Mouse (Mus musculus) heart, postnatal 10 days (tissue): Measurements from ENCODE around the gene Serpinb1a. TPM values are rescaled to one million over a fixed set of nuclear protein-coding genes. Genes with fewer than 3 reads are reported as not detected.
"Not testable (repeated sequence)": the region's sequence is repeated elsewhere in the genome, so short reads cannot be mapped to it uniquely, and the experiment has no call there.

Source experiments
- DNase-seq, 2 experiments: peaks; one replicate each; pipeline ENCODE4 v3.0.0; 2021
- intact Hi-C: fragments of 180-260 bp; cut with DNase I; formaldehyde crosslinking; loops from one replicate; pipeline ENCODE4 v1.15.1; 2025
- total RNA-seq, 2 experiments: library from RNA; stranded (reverse); gene quantifications; 2 replicates each; pipeline ENCODE4 v1.2.3; 2021

Serpinb1a gene
- 10 to 100 TPM in 1 of 2 experiments, 1 to 10 TPM in 1; 9.2 to 13.1 TPM for total RNA-seq

DNA sequence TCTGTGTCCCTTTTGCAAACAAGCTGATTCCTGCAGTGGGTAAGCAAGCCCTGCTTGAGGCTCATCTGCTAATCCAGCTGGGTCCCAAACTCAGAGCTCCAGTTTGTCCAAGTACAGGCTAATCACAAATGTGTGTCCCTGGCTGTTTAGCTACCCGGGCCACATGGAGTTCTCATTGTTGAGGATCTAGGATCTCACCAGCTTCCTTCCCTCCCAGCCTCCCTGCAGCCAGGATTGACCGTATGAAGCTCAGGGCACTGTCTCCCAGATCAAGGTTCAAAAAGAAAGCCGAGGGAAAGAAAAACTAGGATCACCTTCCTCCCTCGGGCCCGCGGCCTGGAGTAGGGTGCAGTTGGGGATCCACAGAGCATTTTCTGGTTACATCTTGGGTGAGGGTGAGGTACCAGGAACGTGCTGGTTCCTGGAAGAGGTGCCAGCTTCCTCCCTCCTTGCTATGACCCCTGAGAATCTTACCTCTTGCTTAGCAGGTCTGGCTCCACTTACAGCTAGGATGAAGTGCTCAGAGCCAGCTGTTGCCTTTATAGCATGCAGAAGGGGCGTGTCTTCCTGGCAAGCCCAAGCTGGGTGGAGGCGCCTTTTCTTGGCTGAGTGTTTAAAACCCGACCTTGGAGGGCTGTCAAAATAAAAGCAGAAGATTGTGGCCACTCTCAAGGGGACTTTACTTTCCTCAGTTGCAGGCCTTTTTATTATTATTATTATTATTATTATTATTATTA lies at the start of gene Serpinb1a:
TSS of gene Serpinb1a (minus strand) at position 518 of the 737 bp plus-strand sequence.
- DNase-seq, result peak; percentile 80 to 82
- intact Hi-C loops, result no loop called here

DNA sequence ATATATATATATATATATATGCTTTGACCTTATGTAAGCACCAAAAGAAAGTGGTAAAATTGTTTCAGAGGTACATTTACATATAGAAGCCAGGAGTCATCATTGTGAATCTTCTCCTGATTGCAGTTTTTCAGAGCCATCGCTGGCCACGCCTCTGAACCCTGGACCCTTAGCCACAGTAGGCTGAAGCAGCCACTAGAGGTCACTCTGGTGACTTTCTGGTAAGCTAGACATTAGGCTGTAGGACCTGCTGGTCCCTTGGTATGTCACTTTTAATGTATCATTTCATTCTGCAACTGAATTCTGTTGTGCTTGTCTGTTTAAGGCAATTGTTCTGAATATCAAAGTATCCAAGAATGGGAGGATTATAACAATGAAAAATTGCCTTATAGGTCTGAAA lies 49.7 kb upstream of the Serpinb1a start:
- peak; percentile 48 to 63 for DNase-seq

DNA sequence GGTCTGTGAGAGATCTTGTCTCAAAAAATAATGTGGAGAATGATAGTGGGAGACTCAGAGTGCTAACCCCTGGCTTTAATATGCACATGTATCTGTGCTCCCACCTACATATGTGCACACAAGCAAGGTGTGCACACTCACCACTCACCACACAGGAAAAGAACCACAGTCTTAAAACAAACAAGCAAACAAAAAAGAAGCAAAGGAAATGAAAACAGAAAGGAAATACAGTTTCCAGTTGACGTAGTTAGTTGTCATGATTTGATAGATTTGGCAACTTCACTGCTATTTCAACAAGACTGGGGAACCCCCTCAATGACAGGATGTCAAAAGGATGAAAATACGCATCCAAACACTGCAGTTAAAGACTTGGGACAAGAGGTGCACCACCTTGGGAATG lies 48.1 kb upstream of the Serpinb1a start:
- intact Hi-C loops, result not testable (repeated sequence)

More for the DNA sequence above, 49.7 kb upstream of the Serpinb1a start:
- intact Hi-C loops, result loop anchor here (2.0 to 5.0 kb wide), 2 partner anchors 34 to 992 kb away; no protein-coding TSS in a partner anchor

DNA sequence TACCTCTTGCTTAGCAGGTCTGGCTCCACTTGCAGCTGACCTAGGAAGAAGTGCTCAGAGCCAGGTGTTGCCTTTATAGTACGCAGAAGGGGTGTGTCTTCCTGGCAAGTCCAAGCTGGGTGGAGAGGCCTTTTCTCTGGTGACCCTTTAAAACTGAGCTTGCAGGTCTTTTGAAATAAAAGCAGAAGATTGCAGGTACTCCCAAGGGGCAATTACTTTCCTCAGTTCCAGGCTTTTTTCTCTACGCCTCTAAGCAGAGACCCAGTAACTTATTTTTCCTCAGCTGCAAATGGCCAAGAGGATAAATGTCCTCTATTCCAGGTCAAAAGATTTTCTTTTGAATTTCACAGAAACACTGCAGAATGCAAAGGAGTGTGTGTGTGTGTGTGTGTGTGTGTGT lies 47.1 kb upstream of the Serpinb1a start, which contains the start of gene Serpinb1c:
TSS of gene Serpinb1c (minus strand) at position 101 of the 400 bp plus-strand sequence.
- intact Hi-C loops, result no loop called here
- no peak for DNase-seq

More for the DNA sequence above, 48.1 kb upstream of the Serpinb1a start:
- DNase-seq, result not testable (repeated sequence)

DNA sequence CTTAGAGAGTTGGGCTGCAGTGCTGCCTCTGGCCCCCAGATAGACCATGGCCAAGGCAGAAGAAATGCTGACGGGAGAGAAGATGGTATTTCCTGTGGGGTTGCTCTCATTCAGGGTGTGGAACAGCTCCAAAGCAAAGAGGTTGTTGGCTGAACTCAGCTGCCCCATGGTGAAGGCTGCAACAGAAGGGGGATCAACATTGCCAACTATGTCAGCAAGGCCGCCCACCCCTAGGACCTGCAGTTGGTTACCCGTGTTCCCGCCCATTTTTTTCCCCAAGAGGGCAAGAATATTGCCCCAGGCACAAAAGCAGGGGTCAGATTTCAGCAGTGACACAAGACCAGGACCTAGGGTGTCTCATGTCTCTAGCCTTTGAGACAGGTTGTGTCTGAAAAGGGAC lies 45.9 kb upstream of the Serpinb1a start:
- no peak for DNase-seq
- intact Hi-C loops, result no loop called here

DNA sequence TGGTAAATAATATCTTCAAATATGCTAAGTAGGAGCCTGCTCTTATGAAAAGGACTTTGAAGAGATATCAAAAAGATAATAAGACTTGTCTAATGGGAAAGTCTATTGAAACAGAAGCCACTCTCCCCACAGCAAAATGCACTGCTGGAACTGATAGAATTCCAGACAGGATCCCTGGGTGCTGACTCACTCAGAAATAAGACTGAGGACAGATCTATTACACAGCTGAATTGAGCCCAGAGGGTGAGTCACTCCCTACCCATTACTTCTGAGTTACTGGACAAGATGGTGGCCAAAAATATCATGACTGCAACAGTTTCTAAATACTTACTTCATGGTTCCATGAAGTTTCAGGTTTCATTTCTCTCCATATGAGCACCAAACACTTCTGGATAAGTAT lies 33.8 kb upstream of the Serpinb1a start:
- DNase-seq, result no peak
- intact Hi-C loops, result no loop called here

DNA sequence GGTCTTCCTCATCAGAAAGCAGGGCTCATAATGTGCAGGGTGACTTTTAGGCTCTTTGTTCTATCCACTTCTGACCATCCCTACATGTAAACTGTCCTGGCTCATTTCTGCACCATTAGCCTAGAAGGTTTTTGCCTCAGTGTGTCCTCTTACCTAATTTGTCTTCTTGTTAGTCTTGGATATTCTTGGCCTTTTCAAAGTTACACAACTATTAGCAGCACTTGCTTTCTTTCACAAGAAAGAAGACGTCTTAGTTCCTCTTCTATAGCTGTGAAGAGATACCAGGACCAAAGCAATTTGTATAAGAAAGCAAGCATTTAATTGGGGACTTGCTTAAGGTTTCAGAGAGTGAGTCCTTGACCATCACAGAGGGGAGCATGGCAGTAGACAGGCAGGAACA lies 22.9 kb upstream of the Serpinb1a start:
- DNase-seq, result no peak
- intact Hi-C loops, result no loop called here

DNA sequence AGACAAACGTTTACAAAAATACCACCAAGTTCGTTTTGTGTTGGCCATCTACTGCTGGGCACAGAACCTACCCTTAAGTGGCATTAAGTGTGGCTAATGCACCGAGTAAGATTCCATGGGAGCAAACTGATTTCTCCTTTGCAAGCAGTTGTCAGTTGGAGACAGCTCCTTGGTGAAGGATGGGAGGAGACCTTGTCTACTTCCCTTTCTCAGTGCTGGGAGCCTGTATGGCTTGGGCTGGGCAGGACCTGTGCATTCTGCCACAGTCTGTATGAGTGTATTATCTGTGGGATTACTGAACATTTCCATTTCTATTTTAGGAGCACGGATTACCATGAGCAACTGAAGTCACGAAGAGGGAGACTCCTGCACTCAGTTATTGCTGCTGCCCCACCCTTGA lies 17.9 kb upstream of the Serpinb1a start:
- DNase-seq, result no peak
- intact Hi-C loops, result no loop called here

DNA sequence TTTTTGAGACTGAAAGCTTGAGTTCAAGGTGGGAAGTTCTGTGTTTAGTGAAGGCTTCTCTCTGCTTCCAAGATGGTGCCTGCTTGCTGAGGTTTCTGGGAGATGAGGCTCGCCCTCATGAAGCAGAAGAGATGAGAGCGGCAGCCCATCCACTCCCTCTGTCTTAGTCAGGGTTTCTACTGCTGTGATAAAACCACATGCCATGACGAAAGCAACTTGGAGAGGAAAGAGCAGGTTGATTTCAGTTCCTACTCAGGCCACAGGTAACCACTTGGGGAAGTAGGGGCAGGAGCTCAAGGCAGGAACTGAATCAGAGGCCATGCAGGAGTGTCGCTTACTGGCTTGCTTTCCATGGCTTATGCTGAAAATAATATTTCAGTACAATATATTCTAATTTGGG lies 17.2 kb upstream of the Serpinb1a start:
- DNase-seq, intact Hi-C loops: not testable (repeated sequence)

DNA sequence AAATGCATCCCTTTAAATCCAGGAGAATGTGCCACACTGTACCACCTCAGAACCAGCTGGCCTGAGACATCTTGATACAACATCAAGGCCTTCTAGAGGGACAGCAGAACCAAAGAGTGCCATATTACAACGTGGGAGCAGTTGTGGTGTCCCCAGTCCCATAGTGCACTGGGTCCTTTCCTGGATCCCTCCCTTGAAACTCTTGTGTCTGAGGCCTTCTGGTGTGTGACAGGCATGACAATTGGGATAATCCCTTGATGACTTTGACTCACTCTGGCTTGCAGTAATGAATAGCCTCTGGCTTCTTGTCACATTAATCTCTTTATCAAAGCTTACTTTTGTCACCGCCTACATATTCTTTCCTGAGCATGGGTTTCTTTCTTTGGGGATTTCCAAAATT lies 16.0 kb upstream of the Serpinb1a start:
- no peak for DNase-seq
- intact Hi-C loops, result loop anchor here (2.0 kb wide), 1 partner anchor 34 kb away; no protein-coding TSS in a partner anchor

DNA sequence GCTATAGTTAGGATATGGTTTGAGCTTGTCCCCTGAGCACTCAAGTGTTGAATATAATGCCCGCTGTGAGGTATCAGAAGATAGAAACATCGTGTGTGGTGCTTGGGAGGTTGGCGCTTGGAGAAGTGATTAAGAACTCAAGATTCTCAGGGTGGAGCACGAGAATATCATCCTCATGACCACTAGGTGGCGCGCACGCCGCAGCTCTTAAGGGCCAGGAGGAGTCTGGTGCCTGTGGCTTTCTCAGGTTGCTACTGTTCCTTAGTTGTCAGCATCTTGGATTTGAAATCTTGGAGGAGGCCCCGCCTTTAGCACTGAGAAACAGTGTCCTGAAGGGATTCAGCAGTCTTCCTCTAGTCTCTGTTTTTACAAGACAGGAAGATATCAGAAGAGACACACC lies 15.5 kb upstream of the Serpinb1a start:
- intact Hi-C loops, result loop anchor here (2.0 kb wide), 1 partner anchor 34 kb away; no protein-coding TSS in a partner anchor

DNA sequence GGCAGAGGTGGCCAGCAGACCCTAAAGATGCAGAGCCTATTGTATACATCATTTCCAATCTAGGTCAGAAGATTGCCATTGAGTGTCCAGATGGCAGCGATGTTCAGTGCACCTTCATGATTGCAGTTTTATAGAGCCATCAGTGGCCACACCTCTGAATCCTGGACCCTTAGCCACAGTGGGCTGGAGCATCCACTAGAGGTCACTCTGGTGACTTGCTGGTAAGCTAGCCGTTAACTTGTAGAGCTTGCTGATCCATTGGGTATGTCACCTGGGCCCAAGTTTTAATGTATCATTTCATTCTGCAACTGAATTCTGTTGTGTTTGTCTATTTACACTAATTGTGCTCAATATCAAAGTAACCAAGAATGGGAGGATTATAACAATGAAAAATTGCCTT lies 14.6 kb upstream of the Serpinb1a start:
- intact Hi-C loops, result no loop called here
- peak in 1 of 2 experiments; percentile 17 for DNase-seq

More for the DNA sequence above, 15.5 kb upstream of the Serpinb1a start:
- peak; percentile 61 to 79 for DNase-seq

DNA sequence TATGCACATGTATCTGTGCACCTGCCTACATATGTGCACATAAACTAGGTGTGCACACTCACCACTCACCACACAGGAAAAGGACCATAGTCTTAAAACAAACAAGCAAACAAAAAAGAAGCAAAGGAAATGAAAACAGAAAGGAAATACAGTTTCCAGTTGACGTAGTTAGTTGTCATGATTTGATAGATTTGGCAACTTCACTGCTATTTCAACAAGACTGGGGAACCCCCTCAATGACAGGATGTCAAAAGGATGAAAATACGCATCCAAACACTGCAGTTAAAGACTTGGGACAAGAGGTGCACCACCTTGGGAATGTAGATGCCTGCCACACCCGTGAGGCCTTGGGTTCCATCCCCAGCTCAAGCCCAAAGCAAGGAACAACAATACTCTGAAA lies 13.5 kb upstream of the Serpinb1a start:
- intact Hi-C loops, DNase-seq: not testable (repeated sequence)

DNA sequence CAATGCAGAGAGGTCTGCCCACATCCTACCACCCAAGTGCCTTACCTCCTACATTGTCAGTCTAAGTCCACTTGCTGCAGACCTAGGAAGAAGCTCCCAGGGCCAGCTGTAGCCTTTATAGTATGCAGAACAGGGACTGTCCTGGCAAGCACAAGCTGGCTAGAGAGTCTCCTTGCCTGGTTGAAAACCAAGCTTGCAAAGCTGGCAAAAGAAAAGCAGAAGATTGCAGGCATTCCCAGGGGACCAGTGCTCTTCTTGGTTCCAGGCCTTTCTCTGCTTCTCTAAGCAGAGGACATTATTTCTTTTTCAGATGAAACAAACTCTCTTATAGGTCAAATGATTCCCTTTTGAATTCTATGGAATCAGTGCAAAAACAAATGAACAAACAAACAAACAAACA lies 12.5 kb upstream of the Serpinb1a start:
- intact Hi-C loops, result no loop called here
- DNase-seq, result no peak

DNA sequence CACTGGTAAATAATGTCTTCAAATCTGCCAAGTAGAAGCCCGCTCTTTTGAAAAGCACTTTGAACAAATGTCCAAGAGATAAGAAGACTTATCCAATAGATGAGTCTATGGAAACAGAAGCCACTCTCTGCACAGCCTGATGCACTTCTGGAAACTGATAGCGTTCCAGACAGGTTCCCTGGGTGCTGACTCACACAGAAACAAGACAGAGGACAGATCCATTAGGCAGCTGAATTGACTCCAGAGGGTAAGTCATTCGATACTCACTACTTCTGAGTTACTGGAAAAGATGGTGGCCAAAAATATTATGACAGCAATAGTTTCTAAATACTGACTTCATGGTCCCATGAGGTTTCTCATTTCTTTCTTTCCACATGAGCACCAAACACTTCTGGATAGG lies 9.8 kb upstream of the Serpinb1a start:
- peak in 1 of 2 experiments; percentile 32 for DNase-seq
- intact Hi-C loops, result no loop called here

DNA sequence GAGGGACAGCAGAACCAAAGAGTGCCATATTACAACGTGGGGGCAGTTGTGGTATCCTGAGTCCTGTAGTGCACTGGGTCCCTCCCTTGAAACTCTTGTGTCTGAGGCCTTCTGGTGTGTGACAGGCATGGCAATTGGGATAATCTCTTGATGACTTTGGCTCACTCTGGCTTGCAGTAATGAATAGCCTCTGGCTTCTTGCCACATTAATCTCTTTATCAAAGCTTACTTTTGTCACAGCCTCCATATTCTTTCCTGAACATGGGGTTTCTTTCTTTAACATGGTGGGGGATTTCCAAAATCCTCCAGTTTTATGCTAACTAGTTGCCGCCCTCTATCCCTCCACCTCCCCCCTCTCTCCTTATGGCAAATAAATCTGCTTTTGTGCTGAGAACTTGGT lies 2.1 kb upstream of the Serpinb1a start:
- intact Hi-C loops, result no loop called here
- no peak for DNase-seq

DNA sequence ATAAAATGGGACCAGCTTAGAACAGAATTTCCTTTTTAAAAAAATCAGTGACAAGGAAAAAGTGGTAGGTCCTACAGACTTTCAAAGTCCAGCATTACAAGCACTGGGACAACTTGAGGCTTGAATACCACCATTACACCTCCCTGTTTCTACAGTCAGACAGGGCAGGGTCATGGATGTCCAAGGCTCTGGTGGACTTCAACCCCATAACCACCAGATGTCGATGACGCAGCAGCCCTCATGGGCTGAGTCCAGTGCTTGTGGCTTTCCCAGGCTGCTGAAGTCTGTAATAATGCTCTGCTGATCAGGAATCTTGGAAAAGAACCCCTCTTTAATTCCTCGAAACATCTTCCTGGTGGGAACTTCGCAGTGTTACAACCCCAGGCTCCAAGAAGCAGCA lies 1.6 kb upstream of the Serpinb1a start:
- intact Hi-C loops, result no loop called here
- DNase-seq, result no peak

DNA sequence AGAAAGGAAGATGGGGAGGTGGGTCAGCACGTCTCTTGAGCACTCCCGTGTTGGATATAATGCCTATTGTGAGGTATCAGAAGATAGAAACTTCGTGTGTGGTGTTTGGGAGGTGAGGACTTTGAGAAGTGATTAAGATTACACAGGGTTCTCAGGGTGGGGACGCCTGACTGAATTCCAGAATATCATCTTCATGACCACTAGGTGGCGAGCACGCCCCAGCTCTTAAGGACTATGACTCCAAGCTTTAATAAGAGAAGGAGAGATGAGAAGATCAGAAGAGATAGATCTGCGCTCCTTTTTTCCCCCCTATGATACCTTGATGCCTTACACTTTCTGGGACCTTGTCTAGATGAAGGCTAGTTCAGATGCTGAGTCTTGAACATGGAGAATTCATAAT lies 982 bp upstream of the Serpinb1a start:
- DNase-seq, result peak; percentile 48 to 60
- intact Hi-C loops, result no loop called here

DNA sequence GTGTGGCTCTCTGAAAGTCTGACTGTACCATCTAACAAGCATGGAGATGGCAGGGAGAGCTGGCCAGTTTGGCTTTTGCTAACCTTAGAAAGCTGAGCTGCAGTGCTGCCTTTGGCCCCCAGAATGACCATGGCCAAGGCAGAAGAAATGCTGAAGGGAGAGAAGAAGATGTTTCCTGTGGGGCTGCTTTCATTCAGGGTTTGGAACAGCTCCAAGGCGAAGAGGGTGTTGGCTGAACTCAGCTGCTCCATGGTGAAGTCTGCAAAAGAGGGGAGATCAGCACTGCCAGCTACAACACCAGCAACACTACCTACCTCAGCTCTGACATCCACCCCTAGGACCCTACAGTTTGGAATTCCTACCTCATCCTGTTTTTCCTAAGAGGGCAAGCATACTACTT lies 829 bp downstream of the Serpinb1a start:
- intact Hi-C loops, result no loop called here
- peak in 1 of 2 experiments; percentile 20 for DNase-seq

DNA sequence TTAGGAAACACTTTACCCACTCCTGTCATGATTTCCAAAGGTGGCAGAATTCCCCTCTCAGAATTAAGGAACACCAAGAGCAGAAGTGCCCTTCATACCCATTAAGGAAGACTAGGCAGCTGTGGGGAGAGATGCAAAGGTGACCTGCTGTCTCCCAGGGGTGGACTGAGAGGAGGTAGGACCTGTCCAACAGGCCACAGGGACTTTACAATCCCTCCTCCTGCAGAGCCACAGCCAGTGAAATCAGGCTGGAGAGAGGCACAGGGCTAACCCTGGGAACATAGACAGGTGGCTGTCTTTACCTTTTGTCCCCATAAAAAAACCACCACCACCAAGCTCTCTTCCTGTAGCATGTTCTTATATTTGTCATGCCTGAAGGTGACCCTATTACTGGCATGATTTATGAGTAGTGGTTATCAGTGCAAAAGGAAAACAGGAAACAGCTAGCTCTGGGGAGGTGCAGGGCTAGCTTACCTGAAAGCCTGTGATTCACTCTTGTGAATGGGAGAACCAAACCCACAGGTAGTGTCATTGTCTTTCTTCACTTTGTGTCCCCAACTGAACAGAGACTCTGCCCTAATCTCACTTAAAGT lies 1.4 kb downstream of the Serpinb1a start:
- DNase-seq, result no peak
- intact Hi-C loops, result no loop called here

DNA sequence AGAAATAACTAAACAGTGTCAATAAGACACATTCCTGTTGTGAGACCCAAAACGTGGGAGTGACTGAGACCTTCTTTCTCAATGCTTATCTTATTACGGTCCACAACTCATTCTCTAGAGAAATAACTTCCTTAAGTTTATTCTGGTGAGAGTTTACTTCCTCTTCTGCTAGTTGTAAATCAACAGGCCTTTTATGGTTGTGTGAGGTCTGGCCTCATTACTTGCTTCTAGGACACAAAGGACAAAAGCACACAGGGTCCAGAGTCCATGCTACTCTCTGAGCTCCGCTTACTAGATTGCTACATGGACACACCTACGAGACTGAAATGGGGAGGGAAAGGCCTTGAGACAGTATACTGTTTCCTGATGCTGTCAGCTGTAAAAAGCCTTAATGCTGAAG lies 1.9 kb downstream of the Serpinb1a start:
- intact Hi-C loops, result no loop called here
- no peak for DNase-seq

DNA sequence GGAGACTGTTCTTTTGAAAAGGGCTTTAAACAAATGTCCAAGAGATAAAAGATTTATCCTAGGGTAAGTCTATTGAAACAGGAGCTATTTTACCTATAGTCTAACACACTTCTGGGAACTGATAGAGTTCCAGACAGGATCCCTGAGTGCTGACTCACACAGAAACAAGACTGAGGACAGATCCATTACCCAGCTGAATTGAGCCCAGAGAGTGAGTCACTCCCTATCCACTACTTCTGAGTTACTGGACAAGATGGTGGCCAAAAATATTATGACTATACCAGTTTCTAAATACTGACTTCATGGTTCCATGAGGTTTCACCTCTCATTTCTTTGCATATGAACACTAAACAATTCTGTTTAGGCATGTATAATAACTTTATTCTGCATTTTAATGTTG lies 4.8 kb downstream of the Serpinb1a start:
- DNase-seq, result no peak
- intact Hi-C loops, result no loop called here
